Mouse (Mus musculus) subcutaneous adipose tissue, adult 2 months (tissue): ENCODE data around the gene Olfr961. TPM values are rescaled to one million over a fixed set of nuclear protein-coding genes. Genes with fewer than 3 reads are reported as not detected.

Experiments used
- polyA plus RNA-seq: library from polyadenylated mRNA; depleted of rRNA; stranded (reverse); fragments of >200 nt; gene quantifications from 2 replicates; pipeline ENCODE4 v1.2.3, GENCODE M21; 2012; ENCODE audit warnings: low replicate concordance; rRNA removed

Olfr961 gene
- not detected in 2 replicates for polyA plus RNA-seq

DNA sequence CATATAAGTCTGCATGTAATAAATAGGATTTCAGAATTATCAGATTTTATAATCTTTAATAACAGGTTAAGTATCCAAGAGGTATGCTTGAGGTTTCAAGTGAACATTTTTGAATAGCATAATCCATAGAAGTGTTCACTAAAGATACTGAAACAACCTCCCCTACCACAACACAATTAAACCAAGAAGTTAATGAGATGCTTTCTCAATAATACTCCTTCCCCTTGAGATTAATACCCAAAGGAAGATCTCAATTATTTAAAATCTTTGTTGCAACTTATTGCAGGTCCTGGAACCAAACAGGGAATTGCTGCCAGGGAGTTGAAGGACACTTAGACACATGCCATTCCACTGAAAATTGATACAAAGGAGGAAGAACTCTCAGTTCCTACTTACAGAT is at the start of gene Olfr961:
Olfr961 (plus strand) TSS at position 301 of the 400 bp plus-strand sequence.

DNA sequence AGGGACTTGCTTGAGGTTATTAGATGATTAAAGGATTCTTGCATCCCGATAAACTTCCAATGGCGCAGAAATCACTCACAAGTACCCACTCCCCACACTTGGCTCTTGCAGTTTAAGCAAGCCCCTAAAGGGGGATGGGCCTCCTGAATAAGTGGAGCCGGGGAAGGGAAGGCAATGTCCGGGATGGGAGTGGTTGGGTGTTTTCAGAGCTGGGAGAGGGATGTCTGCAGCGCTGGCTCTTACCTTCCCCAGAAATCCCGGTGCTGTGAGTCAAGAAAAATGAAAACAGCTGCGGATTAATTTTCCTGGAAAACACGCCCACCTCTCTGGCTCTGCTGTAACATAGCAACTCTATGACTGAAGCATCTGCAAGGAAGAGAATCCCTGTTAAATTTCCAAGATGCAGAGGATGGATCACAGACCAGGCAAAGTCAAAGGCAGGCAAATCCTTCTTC is 40.9 kb upstream of the Olfr961 start, which contains the start of gene AW551984:
AW551984 (minus strand) TSS at position 405 of the 455 bp plus-strand sequence.

DNA sequence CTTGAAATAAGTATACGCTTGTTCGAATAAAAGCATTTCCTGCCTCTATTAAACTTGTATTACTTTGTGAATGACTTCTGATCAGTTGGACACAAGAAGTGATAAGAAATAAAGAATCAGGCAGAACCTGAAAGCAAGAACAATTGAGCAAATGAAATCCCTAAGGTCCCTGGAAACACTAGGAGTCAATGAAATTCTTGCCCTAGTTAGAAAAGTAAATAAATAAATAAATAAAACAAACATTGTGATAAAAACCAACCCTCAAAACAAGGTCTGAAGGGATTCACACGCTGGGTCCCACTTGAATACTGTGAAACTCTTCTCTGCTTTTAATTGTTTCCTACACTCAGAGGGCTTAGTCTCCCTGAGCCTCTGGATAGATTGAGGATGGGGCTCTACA is 34.5 kb upstream of the Olfr961 start, which contains the start of gene Olfr148:
Olfr148 (plus strand) TSS at position 301 of the 400 bp plus-strand sequence.

DNA sequence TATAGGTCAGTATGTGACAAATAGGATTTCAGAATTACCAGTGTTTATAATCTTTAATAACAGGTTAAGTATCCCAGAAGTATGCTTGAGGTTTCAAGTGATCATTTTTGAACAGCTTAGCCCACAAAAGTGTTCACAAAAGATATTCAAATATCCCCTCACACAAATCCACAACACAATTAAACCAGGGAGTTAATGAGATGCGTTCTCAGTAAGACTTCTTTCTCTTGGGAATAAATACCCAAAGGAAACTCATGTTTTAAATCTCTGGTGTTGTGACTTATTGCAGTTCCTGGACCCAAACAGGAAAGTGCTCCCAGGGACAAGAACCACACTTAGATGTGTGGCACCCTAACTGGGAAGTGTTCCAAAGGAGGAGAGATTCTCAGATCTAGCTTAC is 23.8 kb upstream of the Olfr961 start, which contains the start of gene Olfr960:
Olfr960 (plus strand) TSS at position 301 of the 400 bp plus-strand sequence.

DNA sequence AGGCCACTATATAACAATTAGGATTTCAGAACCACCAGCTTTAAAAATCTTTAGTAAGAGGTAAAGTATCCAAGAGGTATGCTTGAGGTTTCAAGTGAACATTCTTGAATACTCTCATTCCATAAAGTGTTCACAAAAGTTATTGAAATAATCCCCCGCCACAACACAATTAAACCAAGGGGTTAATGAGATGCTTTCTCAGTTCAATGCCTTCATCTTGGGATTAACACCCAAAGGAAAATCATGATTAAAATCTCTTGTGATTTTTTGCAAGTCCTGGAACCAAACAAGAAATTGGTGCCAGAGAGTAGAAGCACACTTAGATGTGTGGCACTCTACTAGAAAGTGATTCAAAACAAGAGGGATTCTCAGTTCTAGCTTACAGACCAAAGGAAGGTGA is 22.0 kb downstream of the Olfr961 start, which contains the start of gene Olfr963:
Olfr963 (plus strand) TSS at position 301 of the 400 bp plus-strand sequence.

Other genes starting within 250 kb of the Olfr961 start
- not detected in 2 replicates for gene Olfr952, start 217.9 kb upstream of the Olfr961 start, polyA plus RNA-seq
- not detected in 2 replicates for gene Olfr954, start 188.4 kb upstream of the Olfr961 start, polyA plus RNA-seq
- gene Olfr955, start 173.1 kb upstream of the Olfr961 start, polyA plus RNA-seq, result not detected in 2 replicates
- not detected in 2 replicates for gene Olfr44, start 151.1 kb upstream of the Olfr961 start, polyA plus RNA-seq
- gene Olfr957, start 129.3 kb upstream of the Olfr961 start, polyA plus RNA-seq, result not detected in 2 replicates
- gene Olfr958, start 91.0 kb upstream of the Olfr961 start, polyA plus RNA-seq, result not detected in 2 replicates
- gene Olfr959, start 69.5 kb upstream of the Olfr961 start, polyA plus RNA-seq, result not detected in 2 replicates
- 0.56 and 16.2 TPM in 2 replicates for gene AW551984, start 40.7 kb upstream of the Olfr961 start, polyA plus RNA-seq
- gene Olfr148, start 34.4 kb upstream of the Olfr961 start, polyA plus RNA-seq, result not detected in 2 replicates
- gene Olfr960, start 23.7 kb upstream of the Olfr961 start, polyA plus RNA-seq, result not detected in 2 replicates
- gene Olfr963, start 22.1 kb downstream of the Olfr961 start, polyA plus RNA-seq, result not detected in 2 replicates
- gene Olfr149, start 62.0 kb downstream of the Olfr961 start, polyA plus RNA-seq, result not detected in 2 replicates
- gene Olfr965, start 66.3 kb downstream of the Olfr961 start, polyA plus RNA-seq, result not detected in 2 replicates
- not detected in 2 replicates for gene Olfr150, start 85.9 kb downstream of the Olfr961 start, polyA plus RNA-seq
- gene Olfr967, start 101.2 kb downstream of the Olfr961 start, polyA plus RNA-seq, result not detected in 2 replicates
- gene Olfr968, start 138.2 kb downstream of the Olfr961 start, polyA plus RNA-seq, result not detected in 2 replicates
- gene Olfr969, start 145.9 kb downstream of the Olfr961 start, polyA plus RNA-seq, result not detected in 2 replicates
- not detected in 2 replicates for gene Olfr970, start 163.8 kb downstream of the Olfr961 start, polyA plus RNA-seq
- gene Olfr971, start 191.8 kb downstream of the Olfr961 start, polyA plus RNA-seq, result not detected in 2 replicates
- gene Olfr972, start 221.3 kb downstream of the Olfr961 start, polyA plus RNA-seq, result not detected in 2 replicates